Mouse (Mus musculus) brown adipose tissue, adult 24 weeks (tissue): ENCODE data around the gene Aktip. TPM values are rescaled to one million over a fixed set of nuclear protein-coding genes. Genes with fewer than 3 reads are reported as not detected.

Experiments used
- H3K27ac ChIP-seq: fragments of 200-500 bp; replicated peaks from 2 replicates; pipeline ENCODE4 v1.5.1; 2012; ENCODE audit warnings: low read depth, mild to moderate bottlenecking, low read length
- H3K4me1 ChIP-seq: fragments of 200-500 bp; 2 replicates; pipeline ENCODE4 v1.6.1; 2012; ENCODE audit warnings: low read length, mixed read lengths; ENCODE audit not compliant: control insufficient read depth, insufficient read depth, insufficient read length
- H3K4me3 ChIP-seq: fragments of 200-500 bp; 2 replicates; pipeline ENCODE4 v1.5.1; 2012; ENCODE audit warnings: low read depth, mild to moderate bottlenecking, low read length, moderate library complexity; ENCODE audit not compliant: insufficient read depth
- polyA plus RNA-seq: library from polyadenylated mRNA; stranded (reverse); fragments of >200 nt; gene quantifications from 2 replicates; pipeline ENCODE4 v1.2.4, GENCODE M21; 2012; ENCODE audit not compliant: missing spikeins, insufficient read depth, insufficient read length

Gene Aktip
- polyA plus RNA-seq, 1 experiment: 66.5 TPM

DNA sequence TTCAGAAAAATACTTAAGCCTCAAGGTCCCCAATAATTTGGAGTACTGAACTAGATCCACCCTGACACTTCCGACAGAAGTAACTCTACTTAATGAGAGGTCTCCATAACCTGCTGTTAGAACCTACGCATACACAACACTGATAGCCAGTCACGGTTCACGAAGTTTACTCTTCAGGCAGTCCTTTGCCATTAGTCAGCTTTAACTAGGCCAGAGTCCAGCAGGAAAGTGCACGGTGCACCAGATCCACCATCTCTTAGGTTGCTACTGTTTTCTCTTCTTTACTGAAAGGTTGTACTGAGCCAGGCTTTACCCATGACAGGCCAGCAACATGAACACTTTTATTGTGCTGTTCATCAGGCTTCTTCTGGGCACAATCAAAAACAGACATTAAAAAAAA is 75.5 kb downstream of the Aktip start:
- no peak overlapping the region for H3K27ac ChIP-seq

GRCm38 (mm10) chr8:91118131-91118530 is 81.6 kb downstream of the Aktip start:
- no peak overlapping the region for H3K4me3 ChIP-seq

More for the DNA sequence above, 75.5 kb downstream of the Aktip start:
- no peak overlapping the region for H3K4me3 ChIP-seq
- H3K4me1 ChIP-seq: no peaks in the 10 kb centered on the region

GRCm38 (mm10) chr8:91117537-91117936 is 82.2 kb downstream of the Aktip start:
- Histone ChIP-seq H3K4me1 (no peaks in the 10 kb centered on the region), H3K27ac (no peak overlapping the region), H3K4me3 (no peak overlapping the region)

More at GRCm38 (mm10) chr8:91118131-91118530, 81.6 kb downstream of the Aktip start:
- Histone ChIP-seq H3K27ac (no peak overlapping the region), H3K4me1 (no peaks in the 10 kb centered on the region)

DNA sequence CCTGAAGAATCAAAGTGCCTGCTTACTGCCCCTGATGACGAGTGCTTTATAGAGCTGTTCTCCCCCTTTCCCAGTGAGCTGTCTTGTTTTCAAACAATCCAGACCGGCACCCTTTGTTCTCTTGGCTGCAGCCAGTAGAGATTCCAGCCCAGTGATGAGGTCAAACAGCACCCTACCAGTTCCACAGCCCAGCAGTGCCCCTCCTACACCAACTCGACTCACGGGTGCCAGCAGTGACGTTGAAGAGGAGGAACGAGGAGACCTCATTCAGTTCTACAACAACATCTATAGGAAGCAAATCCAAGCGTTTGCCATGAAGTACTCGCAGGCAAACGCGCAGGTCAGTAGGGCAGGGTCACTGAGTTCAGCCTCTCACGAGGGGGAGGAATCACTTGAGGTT is 84.9 kb downstream of the Aktip start:
- no peak overlapping the region for H3K4me3 ChIP-seq
- H3K4me1 ChIP-seq: no peaks in the 10 kb centered on the region
- H3K27ac ChIP-seq: no peak overlapping the region

DNA sequence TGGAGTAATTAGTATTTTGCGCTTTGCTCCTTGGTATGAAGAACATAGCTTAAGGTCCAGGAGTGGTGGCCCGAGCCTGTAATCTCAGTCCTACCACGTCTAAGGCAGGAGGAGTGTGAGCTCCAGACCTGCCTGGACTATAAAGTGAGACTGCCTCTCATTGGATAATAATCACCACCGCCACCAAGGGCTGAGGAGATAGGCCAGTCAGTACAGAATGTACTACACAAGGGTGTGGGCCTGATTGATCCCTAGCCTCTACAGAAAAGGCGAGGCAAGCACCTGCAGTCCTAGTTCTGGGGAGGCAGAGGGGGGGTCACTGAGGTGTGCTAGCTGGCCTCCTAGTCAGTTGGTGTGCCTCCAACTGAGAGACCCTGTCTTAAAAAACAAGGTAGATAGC is 85.3 kb downstream of the Aktip start:
- Histone ChIP-seq H3K4me1 (no peaks in the 10 kb centered on the region), H3K27ac (no peak overlapping the region)

DNA sequence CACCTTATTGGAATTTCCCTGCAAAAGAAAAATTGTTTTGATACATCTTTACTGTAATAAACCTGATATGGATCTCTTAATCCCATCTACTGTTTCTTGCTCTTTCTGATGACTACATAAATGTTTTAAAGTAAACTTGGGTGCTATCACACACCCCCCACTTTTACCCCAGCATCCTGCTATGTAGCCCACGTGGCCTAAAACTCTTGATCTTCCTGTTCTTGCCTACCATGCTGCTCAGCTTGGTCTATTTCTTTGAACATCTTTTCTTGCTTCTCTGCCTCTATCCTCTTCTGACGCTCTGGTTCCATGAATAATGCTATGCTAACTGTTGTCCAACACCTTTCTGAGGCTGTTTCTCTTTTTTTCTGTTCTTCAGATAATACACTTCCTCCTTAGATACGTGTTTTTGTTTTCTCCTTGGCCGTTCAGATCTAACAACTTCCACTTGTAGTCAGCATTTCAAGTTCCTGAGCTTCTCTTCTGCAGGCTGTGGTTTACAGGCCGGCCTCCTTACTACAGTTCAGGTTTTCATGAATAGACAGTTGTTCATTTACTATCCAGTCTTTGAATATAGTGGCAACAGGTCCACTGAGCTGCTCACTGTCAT is 87.8 kb downstream of the Aktip start:
- no peaks in the 10 kb centered on the region for H3K4me1 ChIP-seq
- H3K27ac ChIP-seq: no peak overlapping the region
- no peak overlapping the region for H3K4me3 ChIP-seq

More for the DNA sequence above, 85.3 kb downstream of the Aktip start:
- H3K4me3 ChIP-seq: no peak overlapping the region

GRCm38 (mm10) chr8:91106271-91106670 is 93.5 kb downstream of the Aktip start:
- H3K4me1 ChIP-seq: no peaks in the 10 kb centered on the region
- H3K27ac ChIP-seq: no peak overlapping the region
- H3K4me3 ChIP-seq: no peak overlapping the region

DNA sequence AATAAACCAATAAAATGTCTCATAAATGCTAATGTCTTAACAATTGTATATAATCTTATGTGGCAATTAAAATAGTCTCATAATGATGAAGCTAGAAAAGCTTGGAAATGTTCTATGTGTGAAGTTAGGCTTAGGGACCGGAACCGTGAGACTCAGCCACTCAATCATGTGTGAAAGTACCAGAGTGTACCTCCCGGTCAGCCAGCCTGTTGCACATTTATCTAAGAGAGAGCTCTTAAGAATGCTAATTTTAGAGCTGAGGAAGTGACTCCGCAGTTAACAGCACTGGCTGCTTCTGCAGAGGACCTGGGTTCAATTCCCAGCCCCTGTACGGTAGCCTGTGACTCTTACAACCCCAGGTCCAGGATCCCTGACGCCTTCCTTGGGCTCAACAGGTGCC is 101.7 kb downstream of the Aktip start:
- H3K4me1 ChIP-seq: no peaks in the 10 kb centered on the region
- H3K27ac ChIP-seq: no peak overlapping the region
- no peak overlapping the region for H3K4me3 ChIP-seq

DNA sequence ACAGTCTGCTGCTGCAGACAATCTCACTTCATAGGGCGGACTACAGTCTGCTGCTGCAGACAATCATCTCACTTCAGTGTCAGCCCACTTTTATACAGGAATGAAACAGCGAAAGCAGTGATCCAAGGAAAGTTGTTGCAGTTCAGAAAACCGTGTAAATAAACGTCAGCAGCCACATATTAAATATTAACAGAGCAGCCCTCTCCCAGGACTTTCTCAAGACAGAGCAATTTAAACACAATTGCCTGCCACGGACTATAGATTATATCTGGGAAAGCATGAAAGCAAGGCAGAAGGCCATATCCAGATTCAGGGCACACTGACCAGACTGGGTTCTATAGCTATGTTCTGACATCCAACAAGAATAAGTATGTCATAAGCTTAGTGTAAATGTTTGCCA is 105.6 kb downstream of the Aktip start:
- H3K4me3 ChIP-seq: no peak overlapping the region
- no peak overlapping the region for H3K27ac ChIP-seq
- H3K4me1 ChIP-seq: no peaks in the 10 kb centered on the region

DNA sequence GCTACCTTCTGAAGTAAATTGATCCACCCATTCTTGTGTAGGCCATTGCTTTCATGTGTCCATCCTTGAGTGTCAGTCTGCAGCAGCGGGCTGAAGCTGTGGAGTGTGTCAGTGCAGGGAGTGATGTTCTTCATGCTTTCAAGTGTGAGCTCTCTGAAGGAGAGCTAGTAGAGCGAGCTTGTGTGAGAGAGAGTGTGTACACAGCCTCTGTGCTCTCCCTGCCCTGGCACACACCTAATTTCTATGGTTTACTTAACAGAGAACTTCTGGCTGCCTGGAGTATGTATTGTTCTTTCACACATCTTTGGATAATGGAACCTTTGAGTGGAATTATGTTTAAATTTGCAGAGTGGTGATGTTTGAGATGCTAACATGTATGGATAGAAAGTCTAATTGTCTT is 110.2 kb downstream of the Aktip start:
- Histone ChIP-seq H3K27ac (no peak overlapping the region), H3K4me3 (no peak overlapping the region), H3K4me1 (no peaks in the 10 kb centered on the region)

- H3K4me1 ChIP-seq: no peaks in the 10 kb centered on the region
- H3K4me3 ChIP-seq: no peak overlapping the region
- no peak overlapping the region for H3K27ac ChIP-seq
These were observed 111.3 kb downstream of the Aktip start for GRCm38 (mm10) chr8:91088452-91088851.

GRCm38 (mm10) chr8:91082428-91082827 is 117.3 kb downstream of the Aktip start:
- H3K4me3 ChIP-seq: no peak overlapping the region
- H3K27ac ChIP-seq: no peak overlapping the region
- H3K4me1 ChIP-seq: peaks cover 3% of the 10 kb centered on the region; the same call in 1 of the 2 replicates

DNA sequence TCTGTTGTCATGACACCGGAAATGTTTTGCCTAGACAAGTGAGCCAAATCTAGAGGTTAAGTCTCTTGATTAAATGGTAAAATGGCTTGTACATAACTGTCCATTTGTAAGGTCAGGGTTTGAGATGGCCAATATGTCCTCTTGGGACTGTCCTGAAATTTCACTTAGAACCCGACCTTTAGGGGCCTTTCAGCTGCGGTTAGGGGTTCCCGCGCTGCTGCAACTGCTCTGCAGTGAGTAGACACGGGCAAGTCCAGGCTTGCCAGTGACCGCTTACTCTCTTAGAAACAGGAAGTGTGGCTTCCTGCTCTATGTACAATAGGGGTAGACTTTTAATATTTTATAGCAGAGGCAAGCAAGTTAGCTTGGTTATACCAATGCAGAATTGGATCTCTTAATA is 117.9 kb downstream of the Aktip start:
- no peak overlapping the region for H3K4me3 ChIP-seq
- peaks cover 3% of the 10 kb centered on the region; the same call in 1 of the 2 replicates for H3K4me1 ChIP-seq
- peak overlapping the region; percentile 56 for H3K27ac ChIP-seq

- Histone ChIP-seq H3K4me1 (peaks cover 3% of the 10 kb centered on the region; the same call in 1 of the 2 replicates), H3K4me3 (no peak overlapping the region), H3K27ac (no peak overlapping the region)
These were observed 120.1 kb downstream of the Aktip start for GRCm38 (mm10) chr8:91079678-91080077.

DNA sequence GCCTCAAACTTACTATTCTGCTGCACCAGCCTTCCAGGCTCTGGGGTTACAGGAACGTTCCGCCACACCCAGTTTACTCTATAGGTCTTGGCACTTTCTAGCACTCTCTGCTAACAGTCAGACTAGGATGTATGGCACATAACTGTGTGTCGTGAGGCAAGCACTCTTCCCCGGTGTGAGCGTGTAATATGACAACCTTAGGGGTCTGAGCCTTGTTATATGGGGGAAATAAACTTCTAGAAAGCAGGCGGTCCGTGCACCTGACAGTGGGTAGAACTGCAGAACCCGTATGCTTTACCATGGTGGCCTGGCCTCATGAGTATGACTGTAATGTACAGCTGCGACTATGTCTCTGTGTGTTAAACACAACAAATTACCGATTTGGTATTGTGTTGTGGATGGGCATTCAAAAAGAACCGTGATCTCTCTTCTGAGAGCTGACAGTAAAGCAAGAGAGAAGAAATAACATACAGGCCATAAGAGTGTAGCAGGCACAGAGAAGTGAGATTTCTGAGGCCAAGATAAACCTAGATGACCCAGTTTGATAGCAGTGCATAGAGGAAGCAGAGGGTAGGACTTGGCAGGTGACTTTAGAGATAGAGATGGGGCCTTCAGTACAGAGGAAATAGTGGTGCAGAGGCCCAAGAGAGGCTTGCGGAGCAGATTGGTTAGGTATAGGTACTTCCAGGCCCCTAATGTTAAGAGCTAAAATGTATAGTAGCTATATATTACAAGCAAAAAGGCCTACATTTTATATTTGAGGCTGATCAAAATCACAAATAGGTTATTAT is 122.5 kb downstream of the Aktip start:
- H3K4me3 ChIP-seq: no peak overlapping the region
- H3K27ac ChIP-seq: no peak overlapping the region
- peaks cover 3% of the 10 kb centered on the region; the same call in 1 of the 2 replicates for H3K4me1 ChIP-seq
